In genomic region chr10:13016573-13016972, GRCm38 (mm10) we compare ENCODE assay signal across 8 mouse cellular contexts. TPM values are rescaled to one million over a fixed set of nuclear protein-coding genes. Genes with fewer than 3 reads are reported as not detected.
DNase-seq lines count a peak whose midpoint lies in the region; ATAC-seq and TF ChIP-seq lines count a peak whose summit lies in the region.

No protein-coding gene starts in this region.

- H3K9me3 ChIP-seq in heart, postnatal 0 days (replicated peaks; ENCODE audit: control insufficient read depth, low read length) = no peaks in the 10 kb centered on the region
- H3K9me3 ChIP-seq in liver, postnatal 0 days (ENCODE audit: low read length) = no peaks in the 10 kb centered on the region

- TF ChIP-seq CTCF in heart, postnatal 0 days (IDR thresholded peaks at IDR 0.05; ENCODE audit: low read depth) = peak; percentile 78
- TF ChIP-seq CTCF in liver, postnatal 0 days (IDR thresholded peaks at IDR 0.05; ENCODE audit: low read depth) = peak; percentile 83

- DNase-seq in adrenal gland, adult 2 months = peak; percentile 48
- DNase-seq in adrenal gland, adult 8-10 months = no peak
- peak; percentile 90 for DNase-seq in MN1 (ENCODE audit: low spot score)
- peak; percentile 77 for DNase-seq in embryo, embryonic 11 days
- peak; percentile 83 for DNase-seq in heart, postnatal 0 days (ENCODE audit: low spot score)
- peak; percentile 64 for DNase-seq in kidney, postnatal 10 days
- peak; percentile 26 for DNase-seq in liver, postnatal 0 days
- peak; percentile 93 for DNase-seq in retina, embryonic 14.5 days (ENCODE audit: low spot score)

- H3K27ac ChIP-seq in heart, postnatal 0 days (ENCODE audit: low read depth) = no peak overlapping the region
- no peak overlapping the region for H3K27ac ChIP-seq in liver, postnatal 0 days (ENCODE audit: low read depth)

- no peak overlapping the region for H3K4me2 ChIP-seq in heart, postnatal 0 days (ENCODE audit: low read depth, low read length)
- no peak overlapping the region for H3K4me2 ChIP-seq in liver, postnatal 0 days (ENCODE audit: low read depth, low read length)

- 13% methylated on average over 4 of the region's 4 CpGs for WGBS in heart, postnatal 0 days
- 23% methylated on average over 4 of the region's 4 CpGs for WGBS in liver, postnatal 0 days (ENCODE audit: insufficient replicate concordance)

- no peak for TF ChIP-seq EP300 in heart, postnatal 0 days (IDR thresholded peaks at IDR 0.05; ENCODE audit: low read depth)
- no peak for TF ChIP-seq EP300 in liver, postnatal 0 days (IDR thresholded peaks at IDR 0.05; ENCODE audit: low read depth)

- H3K4me1 ChIP-seq in heart, postnatal 0 days (ENCODE audit: control insufficient read depth, insufficient read depth) = no peaks in the 10 kb centered on the region
- no peaks in the 10 kb centered on the region for H3K4me1 ChIP-seq in liver, postnatal 0 days (ENCODE audit: insufficient read depth)

- no peak overlapping the region for H3K9ac ChIP-seq in heart, postnatal 0 days (replicated peaks; ENCODE audit: low read depth, low read length)
- H3K9ac ChIP-seq in liver, postnatal 0 days (replicated peaks) = no peak overlapping the region

- H3K36me3 ChIP-seq in heart, postnatal 0 days (replicated peaks; ENCODE audit: control insufficient read depth, insufficient read depth, low read length) = no peaks in the 10 kb centered on the region
- no peaks in the 10 kb centered on the region for H3K36me3 ChIP-seq in liver, postnatal 0 days (replicated peaks; ENCODE audit: insufficient read depth, low read length)

- H3K27me3 ChIP-seq in heart, postnatal 0 days (ENCODE audit: control insufficient read depth, insufficient read depth, low read length) = no peaks in the 10 kb centered on the region
- H3K27me3 ChIP-seq in liver, postnatal 0 days (ENCODE audit: insufficient read depth, low read length) = no peaks in the 10 kb centered on the region

- no peak overlapping the region for H3K4me3 ChIP-seq in heart, postnatal 0 days (ENCODE audit: low read depth, low read length)
- no peak overlapping the region for H3K4me3 ChIP-seq in liver, postnatal 0 days (ENCODE audit: low read depth, low read length)

- ATAC-seq in heart, postnatal 0 days (ENCODE audit: insufficient read depth, low read depth) = peak; percentile 39
- ATAC-seq in liver, postnatal 0 days = peak; percentile 43; the same call in 1 of the 2 replicates

RNA-seq across cellular contexts. Expression of gene Sf3b5, which starts 11.4 kb away (rescaled TPM):
- total RNA-seq in adrenal gland, adult 2 months (2021) = 10 to 100 TPM; 13.3 to 14.0 TPM
- polyA plus RNA-seq in adrenal gland, adult 2 months (2012; rRNA removed) = 89.9 and 92.4 TPM in 2 replicates
- total RNA-seq in adrenal gland, adult 8-10 months (2022) = 10 to 100 TPM; 11.5 to 14.3 (median 12.5) TPM
- total RNA-seq in heart, postnatal 0 days (2014; rRNA removed; ENCODE audit: low replicate concordance) = 21.9 and 30.1 TPM in 2 replicates
- polyA plus RNA-seq in heart, postnatal 0 days (2015; fragmentation: Nextera tagmentation; extraction: Ambion mirVana) = 23.2 and 24.5 TPM in 2 replicates
- polyA plus RNA-seq in liver, postnatal 0 days (2015; fragmentation: Nextera tagmentation; extraction: Ambion mirVana) = 14.3 and 15.5 TPM in 2 replicates

RNA-seq across cellular contexts. Expression of gene Plagl1, which starts 43.7 kb away (rescaled TPM):
- 10 to 100 TPM in 1 of 2 experiments, 1 to 10 TPM in 1; 6.4 to 15.7 TPM for total RNA-seq in adrenal gland, adult 2 months (2021)
- 5.9 and 6.0 TPM in 2 replicates for polyA plus RNA-seq in adrenal gland, adult 2 months (2012; rRNA removed)
- 10 to 100 TPM in 2 of 4 experiments, 1 to 10 TPM in 2; 5.8 to 16.0 (median 11.3) TPM for total RNA-seq in adrenal gland, adult 8-10 months (2022)
- 560 and 720 TPM in 2 replicates for total RNA-seq in heart, postnatal 0 days (2014; rRNA removed; ENCODE audit: low replicate concordance)
- 63.9 and 66.0 TPM in 2 replicates for polyA plus RNA-seq in heart, postnatal 0 days (2015; fragmentation: Nextera tagmentation; extraction: Ambion mirVana)
- polyA plus RNA-seq in liver, postnatal 0 days (2015; fragmentation: Nextera tagmentation; extraction: Ambion mirVana) = 11.3 and 12.6 TPM in 2 replicates

RNA-seq across cellular contexts. Expression of gene Stx11, which starts 52.5 kb away (rescaled TPM):
- 1 to 10 TPM; 8.7 to 8.9 TPM for total RNA-seq in adrenal gland, adult 2 months (2021)
- 5.1 and 11.0 TPM in 2 replicates for polyA plus RNA-seq in adrenal gland, adult 2 months (2012; rRNA removed)
- total RNA-seq in adrenal gland, adult 8-10 months (2022) = 10 to 100 TPM in 1 of 4 experiments, 1 to 10 TPM in 3; 7.7 to 10.2 (median 8.5) TPM
- 4.7 and 5.2 TPM in 2 replicates for total RNA-seq in heart, postnatal 0 days (2014; rRNA removed; ENCODE audit: low replicate concordance)
- 3.1 and 3.5 TPM in 2 replicates for polyA plus RNA-seq in heart, postnatal 0 days (2015; fragmentation: Nextera tagmentation; extraction: Ambion mirVana)
- 10.3 and 11.9 TPM in 2 replicates for polyA plus RNA-seq in liver, postnatal 0 days (2015; fragmentation: Nextera tagmentation; extraction: Ambion mirVana)

Comparison
In these comparisons a context has a peak if more than half of its experiments do, and no peak if none do; other contexts are left out.
1. RNA of gene Plagl1, which starts 43.7 kb away (total RNA-seq): 560 to 720 TPM in heart, postnatal 0 days; 6.4 to 15.7 TPM in adrenal gland, adult 2 months and 5.8 to 16.0 TPM in adrenal gland, adult 8-10 months; every median in the first group is over 10 times any median in the second.